Mouse (Mus musculus) activated CD4-positive, CD25-positive, alpha-beta regulatory T cell, adult 4 months (primary cell): ENCODE results near the gene Micu1. TPM values are rescaled to one million over a fixed set of nuclear protein-coding genes. Genes with fewer than 3 reads are reported as not detected.
A peak's percentile ranks its signal among the peaks of the same experiment; 100 is the strongest.

Experiments used
- ATAC-seq: one replicate; pipeline ENCODE4 v1.8.0; 2017
- polyA plus RNA-seq, 2 experiments: library from polyadenylated mRNA; unstranded; fragments of 100-300 nt; shearing (Covaris generic); gene quantifications; one replicate each; pipeline ENCODE4 v1.2.1; 2017

Micu1 gene
- polyA plus RNA-seq, 2 experiments from 2014 or later: 37.4 to 44.5 TPM

DNA sequence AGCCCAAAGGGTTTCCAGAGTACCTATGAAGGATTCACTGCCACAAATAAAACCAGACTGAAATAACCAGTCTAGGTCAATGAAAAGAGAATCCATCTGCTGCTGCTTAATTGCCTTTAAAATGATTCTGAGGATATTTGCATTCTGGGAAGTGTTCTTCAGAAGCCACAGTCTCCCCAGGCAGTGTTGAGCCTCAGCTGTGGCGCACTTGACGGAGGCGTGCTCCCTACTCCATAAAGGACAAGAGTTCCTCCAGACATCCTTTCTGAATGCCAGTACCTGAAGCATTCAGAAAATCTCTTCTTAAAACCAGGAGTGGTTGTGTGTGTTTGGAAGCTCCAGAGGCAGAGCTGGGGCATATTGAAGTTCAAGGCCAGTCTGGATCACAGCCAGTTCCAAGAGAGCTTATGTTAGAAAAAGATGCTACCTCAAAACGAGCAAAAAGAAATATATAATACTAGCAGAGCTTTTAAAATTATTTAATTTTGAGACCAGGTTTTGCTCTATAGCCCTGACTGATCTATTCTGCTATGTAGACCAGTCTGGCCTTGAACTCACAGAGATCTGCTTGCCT, 75.9 kb downstream of the Micu1 start:
- no peak for ATAC-seq

DNA sequence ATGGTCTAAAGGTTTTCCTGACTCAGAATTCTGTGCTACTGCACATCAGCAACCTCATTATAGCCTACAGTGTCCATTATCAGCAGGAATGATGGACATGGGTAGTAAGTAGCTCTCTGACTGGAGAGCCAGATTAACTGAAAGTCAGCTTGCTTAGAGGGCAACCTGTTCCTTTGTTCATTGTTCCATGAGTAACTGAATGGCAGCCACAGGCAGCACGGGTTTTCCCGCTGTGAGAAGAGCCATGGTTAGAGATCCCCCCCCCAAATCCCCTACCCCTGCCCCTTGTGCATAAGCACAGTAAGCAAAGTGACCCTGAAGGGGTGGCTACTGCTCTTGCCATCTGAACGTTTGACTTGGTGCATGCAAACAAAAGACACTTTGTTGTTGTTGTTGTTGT, 78.4 kb downstream of the Micu1 start:
- ATAC-seq: no peak

DNA sequence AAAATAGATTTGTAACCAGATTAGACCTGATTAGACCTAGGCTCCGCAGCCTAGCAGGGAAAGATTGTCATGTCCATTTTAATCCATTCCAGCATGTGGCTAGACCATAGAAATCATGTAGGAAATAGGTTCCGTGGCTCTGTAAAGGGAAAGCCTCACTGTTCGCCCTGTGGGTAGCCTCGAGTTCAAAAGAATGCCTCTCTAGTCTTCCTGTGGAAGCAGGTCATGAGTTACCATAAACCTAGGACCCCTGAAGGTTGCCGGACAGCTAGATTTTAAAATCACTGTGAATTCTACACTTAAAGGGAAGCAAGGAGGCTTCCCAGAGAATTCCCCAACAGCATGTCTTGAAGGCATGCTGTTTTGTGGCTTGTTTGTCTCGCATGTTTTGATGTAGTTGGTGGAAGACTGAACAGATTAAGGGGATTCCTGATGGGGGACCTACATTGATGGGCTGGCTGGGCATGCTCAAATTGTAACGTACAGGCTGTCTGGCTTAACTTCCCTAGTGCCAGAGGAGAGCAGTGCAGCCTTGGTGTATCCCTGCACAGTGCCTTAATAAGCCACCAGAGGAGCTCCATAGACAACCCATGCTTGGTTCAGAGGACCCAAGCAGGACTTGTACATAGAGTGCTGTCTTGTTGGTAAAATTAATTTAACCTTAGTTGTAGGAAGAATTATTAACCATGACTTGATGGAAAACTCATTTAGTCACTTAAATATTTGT, 79.1 kb downstream of the Micu1 start:
- no peak for ATAC-seq

DNA sequence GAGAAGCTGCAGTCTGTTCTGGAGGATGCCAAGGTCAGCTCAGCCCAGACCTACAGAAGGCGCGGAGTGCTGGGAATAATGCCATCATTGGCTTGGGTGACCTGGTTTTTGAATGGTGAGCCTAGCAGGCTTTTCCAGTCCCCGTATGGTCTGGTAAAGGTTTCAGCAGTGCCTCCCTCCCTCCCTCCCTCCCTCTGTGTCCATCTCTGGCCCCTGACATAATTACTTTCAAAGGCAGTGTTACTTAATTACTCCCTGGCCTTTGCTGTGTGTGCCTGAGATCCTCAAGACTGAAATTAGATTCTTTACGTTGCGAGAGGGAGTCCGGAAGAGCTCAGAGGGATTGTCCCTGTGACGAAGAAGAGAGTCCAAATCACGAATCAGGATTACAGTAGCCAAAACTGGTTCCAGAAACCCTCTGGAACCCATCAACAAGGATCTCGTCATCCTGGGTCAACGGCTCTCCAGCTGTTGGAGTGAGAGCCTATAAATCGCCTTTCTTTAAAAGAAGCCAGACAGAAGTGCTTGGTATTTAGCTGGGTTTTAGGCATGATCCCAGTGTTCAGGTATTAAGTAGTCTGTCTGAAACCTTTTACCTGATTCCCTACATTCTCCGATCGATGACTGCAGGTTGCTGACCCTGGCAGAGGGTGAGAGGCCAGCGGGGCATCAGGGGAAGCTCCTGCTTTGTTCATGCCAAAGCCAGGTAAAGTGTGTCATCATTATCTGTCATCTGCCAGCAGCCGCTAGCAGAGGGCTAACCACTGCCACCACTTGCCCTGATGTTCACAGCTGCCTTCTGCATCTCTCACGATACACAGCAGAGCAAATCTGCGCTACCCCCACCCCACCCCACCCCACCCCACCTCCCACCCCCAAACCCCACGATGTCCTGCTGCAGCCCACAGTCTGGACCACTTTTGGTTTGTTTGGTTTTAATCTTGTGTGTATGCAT, 82.7 kb downstream of the Micu1 start:
- no peak for ATAC-seq

DNA sequence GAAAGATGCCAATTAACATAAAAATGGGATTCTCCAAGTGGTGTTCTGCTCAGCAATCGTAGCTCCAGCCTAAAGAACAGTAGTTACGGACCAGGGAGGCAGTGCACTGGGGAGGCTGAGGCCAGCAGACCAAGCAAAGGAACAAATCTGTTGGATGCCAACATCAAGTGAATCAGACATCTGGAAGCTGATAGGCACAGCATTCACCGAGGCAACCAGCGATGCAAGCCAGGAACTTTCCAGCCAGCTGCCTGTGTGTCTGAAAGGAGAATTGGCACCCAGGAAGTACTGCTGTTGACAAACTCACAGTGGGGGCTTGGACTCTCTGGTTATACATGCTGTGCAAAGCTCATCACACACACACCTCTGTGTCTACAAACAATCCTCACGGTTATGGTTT, 84.0 kb downstream of the Micu1 start:
- ATAC-seq: no peak

DNA sequence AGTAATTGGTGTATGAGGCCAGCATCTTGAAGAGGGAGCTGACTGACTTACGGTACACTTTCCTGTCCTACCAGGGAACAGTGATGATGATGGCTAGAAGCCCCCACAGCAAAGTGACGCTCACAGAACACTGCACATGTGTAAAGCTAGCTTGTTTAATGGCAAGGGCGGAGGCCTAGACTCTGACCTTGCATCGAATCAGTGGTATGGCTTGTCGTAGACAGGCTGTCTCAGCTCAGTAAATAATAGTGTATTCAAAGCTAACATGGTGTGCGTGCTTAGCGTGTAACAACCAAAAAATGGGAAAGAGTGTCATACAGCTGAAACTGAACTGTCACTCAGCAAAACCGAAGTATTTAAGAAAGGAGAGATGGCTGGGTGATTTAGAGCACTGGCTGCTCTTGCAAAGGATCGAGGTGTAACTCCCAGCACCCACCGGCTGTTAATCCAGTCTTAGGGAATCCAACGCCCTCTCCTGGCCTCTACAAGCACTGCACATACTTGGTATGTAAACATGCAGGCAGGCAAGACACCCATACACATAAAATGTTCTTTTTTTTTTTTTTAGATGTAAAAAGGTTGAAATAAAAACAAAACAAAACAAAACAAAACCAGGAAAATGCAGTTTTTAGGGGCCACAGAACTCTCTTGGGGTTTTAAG, 85.0 kb downstream of the Micu1 start:
- no peak for ATAC-seq

DNA sequence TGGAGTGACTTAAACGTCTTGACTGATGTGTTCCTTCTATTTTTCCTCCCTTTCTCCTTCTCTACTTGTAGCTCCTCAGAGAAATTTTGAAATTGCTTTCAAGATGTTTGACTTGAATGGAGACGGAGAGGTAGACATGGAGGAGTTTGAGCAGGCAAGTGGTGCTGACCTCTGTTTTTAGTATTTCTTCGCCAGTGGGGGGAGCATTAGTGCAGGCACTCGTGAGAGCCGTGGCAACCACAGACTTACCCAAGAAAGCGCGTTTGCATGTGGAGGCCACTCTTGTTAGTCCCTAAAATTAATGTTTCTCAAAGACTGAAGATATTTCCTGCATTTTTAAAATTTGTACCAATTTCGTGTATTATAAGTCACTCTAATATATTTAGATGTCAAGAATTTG, 85.6 kb downstream of the Micu1 start:
- ATAC-seq: no peak

DNA sequence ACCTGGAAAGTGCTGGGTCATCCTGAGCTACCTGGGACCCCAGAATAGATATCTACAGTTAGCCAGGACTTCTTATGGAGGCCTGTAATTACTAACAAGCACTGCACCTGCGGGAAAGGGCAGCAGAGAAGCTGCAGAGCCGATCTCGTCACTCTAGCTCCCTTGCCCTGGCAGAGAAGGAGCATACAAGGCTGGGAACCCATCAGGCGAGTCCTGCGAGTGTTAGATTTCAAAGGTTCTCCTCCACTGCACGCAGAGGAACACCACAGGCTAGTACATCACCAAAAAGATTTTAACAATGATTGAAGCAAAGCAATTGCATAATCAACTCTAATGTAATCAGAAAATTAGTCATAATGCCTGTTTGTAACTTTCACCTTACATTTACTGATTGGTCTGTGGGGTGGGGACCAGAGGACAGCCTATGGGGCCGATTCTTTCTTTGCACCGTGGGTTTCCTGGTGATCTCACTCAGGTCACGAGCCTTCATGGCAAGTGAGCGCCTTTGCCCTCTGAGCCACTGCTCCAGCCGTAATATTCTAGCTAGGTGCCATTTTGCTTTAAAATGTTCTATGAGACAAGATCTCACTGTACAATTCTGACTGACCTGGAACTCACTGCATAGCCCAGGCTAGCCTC, 88.1 kb downstream of the Micu1 start:
- ATAC-seq: no peak

DNA sequence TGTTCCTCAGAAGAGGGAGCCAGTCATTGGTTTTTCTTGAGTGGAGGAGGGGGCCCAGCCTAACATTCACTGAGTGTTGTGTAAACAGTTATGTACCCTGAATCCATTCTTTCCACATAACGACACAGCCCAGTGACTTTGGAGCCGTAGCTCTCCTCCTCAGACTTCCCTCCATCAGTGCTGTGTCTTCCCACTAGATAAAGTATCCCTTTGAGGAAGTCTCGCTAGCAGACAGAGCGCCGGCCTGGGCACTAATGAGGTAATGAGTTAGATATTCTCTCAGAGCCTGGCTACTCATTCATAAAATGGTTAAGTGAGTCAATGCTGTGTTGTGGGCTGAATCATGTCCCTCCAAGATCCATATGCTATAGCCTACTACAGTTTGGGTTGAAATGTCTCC, 89.6 kb downstream of the Micu1 start:
- ATAC-seq: no peak

DNA sequence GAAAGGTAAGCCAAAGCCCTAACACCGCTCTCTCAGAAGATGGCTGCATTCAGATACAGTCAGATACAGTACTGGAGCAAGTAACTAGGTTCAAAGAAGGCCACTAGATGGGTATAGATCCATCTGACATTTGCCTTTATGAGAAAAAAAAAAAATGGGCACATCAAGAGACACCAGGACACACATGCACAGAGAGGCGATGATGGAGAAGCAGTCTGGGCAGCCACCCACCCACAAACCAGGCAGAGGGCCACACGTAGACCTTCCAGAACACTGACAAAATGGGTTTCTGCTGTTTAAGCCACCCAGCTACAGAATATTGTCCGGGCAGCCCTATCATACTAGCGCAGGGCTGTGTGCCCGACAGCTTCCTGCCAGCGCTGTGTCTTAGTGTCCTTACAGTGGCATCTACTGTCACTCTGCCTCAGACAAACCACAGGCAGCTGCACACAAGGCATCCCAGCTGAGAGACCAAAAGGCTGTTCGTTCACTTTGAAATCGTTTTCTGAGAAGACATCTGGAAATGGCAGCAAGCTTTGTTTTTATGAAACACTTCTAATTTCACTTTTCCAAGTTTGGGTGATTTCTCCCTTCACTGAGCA, 90.4 kb downstream of the Micu1 start:
- peak; percentile 66 for ATAC-seq

DNA sequence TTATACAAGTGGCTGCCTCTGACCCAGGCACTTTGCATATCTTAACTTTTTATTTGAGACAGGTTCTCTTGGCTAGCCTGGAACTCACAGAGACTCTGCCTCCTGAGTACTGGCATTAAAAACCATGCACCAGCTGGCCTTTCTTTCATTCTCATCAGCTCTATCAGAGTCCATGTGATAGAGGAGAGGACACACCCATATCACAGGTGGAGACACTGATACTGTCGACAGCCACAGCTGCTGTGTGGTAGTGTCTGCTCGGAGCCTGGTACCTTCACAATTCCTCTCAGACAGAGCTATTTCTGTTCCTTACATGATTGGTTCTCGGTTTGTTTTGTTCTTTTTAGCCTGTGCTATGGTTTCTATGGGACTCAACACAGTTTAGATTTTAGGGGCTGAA, 91.2 kb downstream of the Micu1 start:
- no peak for ATAC-seq

DNA sequence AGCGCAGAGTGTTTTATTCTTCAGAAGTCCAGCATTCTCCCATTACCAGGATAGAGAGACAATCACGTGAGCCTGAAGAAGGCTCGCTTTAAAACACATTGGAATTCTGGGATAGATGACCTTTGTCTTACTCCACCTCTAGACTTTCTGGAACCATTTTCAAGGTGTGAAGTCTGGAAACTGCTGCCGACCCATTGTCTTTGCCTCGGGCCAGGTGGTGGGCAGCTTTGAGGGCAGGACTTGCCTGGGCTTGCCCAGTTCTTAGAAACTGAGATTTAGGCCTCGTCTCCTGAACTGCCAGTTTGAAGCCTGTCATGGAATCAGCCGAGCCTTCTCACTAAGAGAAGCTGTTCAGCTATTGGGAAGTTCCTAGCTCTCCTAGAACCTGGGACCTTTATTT, 92.8 kb downstream of the Micu1 start:
- no peak for ATAC-seq

DNA sequence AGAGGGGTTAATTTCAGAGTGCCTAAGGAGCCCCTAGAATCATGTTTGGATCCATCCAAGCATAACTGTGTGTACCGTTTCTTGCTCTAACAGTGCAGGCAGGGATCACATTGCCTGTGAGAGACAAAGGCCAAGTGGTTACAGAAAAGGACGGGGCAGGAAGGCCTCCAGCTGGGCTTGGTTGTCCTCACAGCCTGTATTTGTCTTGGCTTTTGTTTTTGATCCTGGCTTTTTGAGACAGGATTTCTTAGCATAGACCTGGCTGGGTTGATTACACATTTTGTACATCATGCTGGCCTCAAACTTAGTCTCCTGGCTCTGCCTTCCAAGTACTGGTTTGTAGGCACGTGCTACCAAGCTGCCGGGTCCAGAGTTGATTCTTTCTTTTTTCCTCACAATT, 93.6 kb downstream of the Micu1 start:
- ATAC-seq: no peak

DNA sequence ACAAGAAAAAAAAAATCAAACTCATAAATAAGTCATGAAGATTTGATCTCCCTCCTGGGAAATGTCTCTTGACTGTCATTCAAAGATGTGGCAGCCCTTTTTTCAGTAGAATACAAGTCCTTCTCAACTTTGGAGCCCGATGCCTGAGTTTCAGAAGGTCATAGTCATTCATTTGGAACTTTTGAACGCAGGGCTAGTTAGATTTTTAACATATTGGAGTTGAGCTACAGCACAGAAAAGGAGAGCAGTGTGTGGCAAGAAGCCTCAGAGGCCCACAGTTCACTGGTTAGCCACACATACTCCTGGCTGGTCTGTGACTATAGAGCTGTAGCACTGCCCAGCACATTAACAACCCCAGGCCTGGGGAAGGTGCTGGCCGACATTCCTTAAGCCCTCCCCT, 96.1 kb downstream of the Micu1 start:
- ATAC-seq: no peak

DNA sequence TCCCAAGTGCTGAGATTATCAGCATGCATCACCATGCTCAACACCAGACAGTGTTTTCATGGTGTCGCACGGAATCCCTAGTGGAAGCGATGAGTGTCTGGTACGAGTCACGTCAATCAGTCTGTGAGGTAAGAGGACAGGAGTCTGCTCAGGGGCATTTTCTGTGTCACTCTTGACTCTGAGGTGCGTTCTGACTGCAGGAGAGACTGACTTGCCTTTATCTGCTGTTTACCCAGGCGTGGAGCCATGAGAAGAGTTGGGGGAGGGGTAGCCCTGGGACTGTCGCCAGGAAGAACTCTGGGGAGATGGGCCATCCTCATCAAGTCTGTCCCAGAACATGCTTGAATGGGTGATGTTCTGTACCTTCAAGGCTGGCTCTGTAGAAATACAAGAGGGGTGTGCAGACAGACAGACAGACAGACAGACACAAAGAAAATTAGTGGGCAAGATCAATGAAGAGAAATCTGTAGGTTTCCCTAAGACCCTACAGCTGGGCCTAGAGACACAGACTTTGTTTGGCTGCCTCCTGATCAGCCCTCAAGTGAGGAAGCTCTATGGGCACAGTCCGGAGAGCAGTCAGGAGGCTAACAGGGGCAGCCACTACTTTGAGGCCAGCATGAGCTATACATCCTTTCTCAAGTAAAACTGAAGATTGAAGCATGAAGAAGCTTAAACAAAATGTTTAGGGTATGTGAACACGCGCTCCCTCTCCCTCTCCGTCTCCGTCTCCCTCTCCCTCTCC, 97.2 kb downstream of the Micu1 start:
- no peak for ATAC-seq

DNA sequence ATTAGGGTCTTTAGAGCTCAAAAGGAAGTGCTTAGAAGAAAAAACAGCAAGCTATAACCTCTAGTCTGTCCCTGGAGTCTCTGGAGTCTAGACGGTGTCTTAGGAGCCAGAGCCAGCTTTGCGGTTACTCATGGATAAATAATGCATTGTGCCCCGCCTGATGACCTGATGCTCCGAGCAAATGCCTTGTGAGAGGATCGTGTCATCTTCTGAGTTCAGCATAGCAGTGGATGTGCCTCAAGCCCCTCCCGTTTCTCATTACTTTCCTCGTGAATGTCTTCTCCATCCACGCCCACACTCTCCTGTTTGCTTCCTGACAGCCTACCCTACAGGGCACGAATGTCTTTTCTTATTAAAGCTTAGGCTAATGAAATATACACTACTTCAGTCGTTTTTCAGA, 97.9 kb downstream of the Micu1 start:
- ATAC-seq: no peak

DNA sequence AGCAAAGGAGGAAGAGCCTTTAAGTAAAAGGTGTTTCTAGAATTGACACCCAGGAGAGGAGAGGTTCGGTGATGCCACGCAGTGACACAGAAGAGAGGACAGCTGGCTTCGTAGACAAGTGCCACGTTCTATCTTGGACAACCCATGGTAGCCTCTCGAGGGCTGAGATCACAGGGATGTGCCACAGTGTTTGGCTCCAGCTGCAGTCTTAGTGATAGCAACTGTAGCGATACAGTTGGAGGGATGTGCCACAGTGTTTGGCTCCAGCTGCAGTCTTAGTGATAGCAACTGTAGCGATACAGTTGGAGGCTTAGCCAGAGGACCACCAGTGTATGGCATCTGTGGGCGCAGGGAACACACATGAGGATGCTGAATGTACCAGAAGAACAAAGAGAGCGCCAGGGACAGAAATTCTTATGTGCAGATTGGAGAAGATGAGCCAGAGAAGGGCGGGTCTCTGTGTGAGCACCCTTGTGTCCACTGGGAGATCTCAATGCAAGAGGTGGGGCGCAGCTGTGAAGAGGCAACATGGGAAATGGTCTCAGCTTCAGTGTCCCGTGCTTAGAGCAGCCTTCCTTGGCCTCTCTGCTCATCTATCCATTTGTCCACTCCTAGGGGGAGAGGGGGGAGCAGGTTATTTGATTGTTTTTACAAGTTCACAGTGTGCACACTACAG, 98.7 kb downstream of the Micu1 start:
- no peak for ATAC-seq

DNA sequence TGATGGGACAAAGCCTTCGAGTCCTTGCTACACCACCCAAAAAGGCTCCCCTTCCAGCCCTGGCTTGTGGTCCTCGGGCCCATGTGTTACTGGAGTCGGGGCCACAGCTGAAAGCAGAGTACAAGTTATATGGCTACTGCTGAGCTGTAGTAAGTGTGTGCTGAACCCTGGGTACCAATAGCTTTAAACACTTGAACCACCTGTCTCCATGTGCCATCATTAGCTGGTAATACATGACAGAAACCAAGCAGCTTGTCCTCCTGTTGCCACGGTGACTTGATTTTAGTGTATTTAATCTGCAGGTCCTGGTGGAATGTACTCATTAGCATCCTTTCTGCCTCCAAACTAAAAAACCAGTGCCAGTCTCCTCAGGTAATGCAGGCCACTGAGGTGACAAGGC, 106.4 kb downstream of the Micu1 start:
- no peak for ATAC-seq

DNA sequence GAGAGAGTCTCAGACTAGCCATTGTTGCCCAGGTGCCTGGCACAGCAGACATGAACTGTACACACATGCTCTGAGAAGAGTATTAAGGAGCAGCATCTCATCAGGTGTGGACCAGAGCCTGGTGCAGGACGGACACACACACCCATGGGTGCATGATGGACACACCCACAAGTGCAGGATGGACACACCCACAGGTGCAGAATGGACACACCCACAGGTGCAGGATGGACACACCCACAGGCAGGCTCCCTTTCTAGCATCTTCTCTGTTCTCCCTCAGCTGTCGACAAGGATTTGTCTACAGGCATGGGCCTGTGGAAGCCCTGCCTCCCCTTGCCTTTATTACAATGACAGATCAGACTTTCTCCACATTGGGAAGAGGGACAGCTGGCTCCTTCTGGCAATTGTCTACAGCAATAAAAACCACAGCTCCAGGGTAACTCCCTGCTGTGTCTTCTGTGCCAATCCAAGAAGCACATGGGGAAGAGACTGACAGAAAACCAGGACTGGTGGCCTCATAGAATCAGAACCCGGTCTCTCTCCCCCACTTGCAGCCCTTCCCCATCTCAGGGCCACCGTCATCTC, 107.8 kb downstream of the Micu1 start:
- ATAC-seq: no peak

DNA sequence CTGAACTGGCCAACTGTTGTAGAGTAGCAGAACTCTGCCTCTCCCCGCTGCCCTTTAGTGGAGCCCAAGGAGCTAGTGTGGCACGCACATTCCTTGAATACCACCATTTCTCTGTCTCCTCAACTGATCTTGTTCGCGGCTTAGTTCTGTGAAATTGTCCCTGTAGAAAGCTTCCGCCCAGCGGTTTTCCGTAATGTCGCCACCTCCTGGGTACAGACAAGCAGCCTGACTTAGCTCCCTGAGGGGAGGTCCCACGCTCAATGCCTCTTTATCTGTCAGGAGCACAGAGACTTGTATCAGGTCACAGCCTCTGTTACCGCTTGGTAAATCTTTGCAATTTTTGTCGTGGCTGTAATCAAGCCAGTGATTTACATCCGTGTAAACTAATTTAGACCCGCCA, 110.7 kb downstream of the Micu1 start:
- no peak for ATAC-seq
